Comparison of ENCODE assay signal across 13 mouse cellular contexts in genomic region chr5:125080352-125080751, GRCm38 (mm10).
DNase-seq lines count a peak whose midpoint lies in the region; ATAC-seq and TF ChIP-seq lines count a peak whose summit lies in the region.
"Had no signal": no experiment of that assay in that cellular context is flagged by ENCODE, and none has a peak within 500 bp of the region (broad histone marks: within the 10 kb centered on the region; RNA-seq: fewer than 3 reads in every experiment).

No protein-coding gene starts in this region.

- no peaks in the 10 kb centered on the region for H3K9me3 ChIP-seq in forebrain, embryonic 15.5 days
- no peaks in the 10 kb centered on the region for H3K9me3 ChIP-seq in forebrain, embryonic 11.5 days (ENCODE audit: control insufficient read depth, low read length)
- H3K9me3 ChIP-seq in intestine, embryonic 15.5 days: no peaks in the 10 kb centered on the region
- H3K9me3 ChIP-seq in intestine, embryonic 16.5 days (ENCODE audit: control insufficient read depth, low read length): no peaks in the 10 kb centered on the region
- H3K9me3 ChIP-seq in midbrain, embryonic 16.5 days (replicated peaks; ENCODE audit: control insufficient read depth, low read length, poor library complexity, severe bottlenecking): no peaks in the 10 kb centered on the region
- H3K9me3 ChIP-seq in midbrain, embryonic 10.5 days (replicated peaks): no peaks in the 10 kb centered on the region
- no peaks in the 10 kb centered on the region for H3K9me3 ChIP-seq in stomach, postnatal 0 days (ENCODE audit: control insufficient read depth, low read length)
- H3K9me3 ChIP-seq: limb, embryonic 12.5 days had no signal

- WGBS in forebrain, embryonic 15.5 days: 88% methylated on average over 4 of the region's 4 CpGs
- 94% methylated on average over 4 of the region's 4 CpGs for WGBS in forebrain, embryonic 11.5 days
- 88% methylated on average over 4 of the region's 4 CpGs for WGBS in intestine, embryonic 15.5 days
- 82% methylated on average over 4 of the region's 4 CpGs for WGBS in intestine, embryonic 16.5 days
- WGBS in midbrain, embryonic 16.5 days: 85% methylated on average over 4 of the region's 4 CpGs
- WGBS in midbrain, embryonic 10.5 days: 93% methylated on average over 4 of the region's 4 CpGs
- 82% methylated on average over 4 of the region's 4 CpGs for WGBS in stomach, postnatal 0 days
- WGBS in thymus, adult 2 months: 95% methylated on average over 4 of the region's 4 CpGs

- no peak for TF ChIP-seq EP300 in stomach, postnatal 0 days (optimal IDR thresholded peaks at IDR 0.05)

- no peak overlapping the region for H3K9ac ChIP-seq in forebrain, embryonic 15.5 days (replicated peaks)
- no peak overlapping the region for H3K9ac ChIP-seq in forebrain, embryonic 11.5 days (ENCODE audit: low read length)
- no peak overlapping the region for H3K9ac ChIP-seq in intestine, embryonic 15.5 days
- no peak overlapping the region for H3K9ac ChIP-seq in intestine, embryonic 16.5 days (ENCODE audit: low read depth, low read length)
- no peak overlapping the region for H3K9ac ChIP-seq in midbrain, embryonic 16.5 days (ENCODE audit: low read depth, low read length)
- H3K9ac ChIP-seq in stomach, postnatal 0 days (ENCODE audit: low read length): peak overlapping the region; percentile 35
- H3K9ac ChIP-seq: limb, embryonic 12.5 days; lung, embryonic 14.5 days had no signal

- no peak for TF ChIP-seq CTCF in stomach, postnatal 0 days (IDR thresholded peaks at IDR 0.05; ENCODE audit: low read depth)
- no peak for TF ChIP-seq CTCF in thymus, adult 2 months (IDR thresholded peaks at IDR 0.05; ENCODE audit: borderline replicate concordance, control insufficient read depth, extremely low read depth, insufficient read depth, low read length, poor library complexity)

- no peak for TF ChIP-seq POLR2A in thymus, adult 2 months (IDR thresholded peaks at IDR 0.05; ENCODE audit: control insufficient read depth, extremely low read depth, insufficient read depth, low read length, poor library complexity)

- no peak overlapping the region for H3K4me2 ChIP-seq in forebrain, embryonic 15.5 days (replicated peaks)
- no peak overlapping the region for H3K4me2 ChIP-seq in forebrain, embryonic 11.5 days (ENCODE audit: low read depth, low read length, severe bottlenecking)
- H3K4me2 ChIP-seq in intestine, embryonic 15.5 days (replicated peaks): no peak overlapping the region
- H3K4me2 ChIP-seq in intestine, embryonic 16.5 days (ENCODE audit: low read depth, low read length): no peak overlapping the region
- H3K4me2 ChIP-seq in midbrain, embryonic 16.5 days (ENCODE audit: low read length): no peak overlapping the region
- H3K4me2 ChIP-seq in stomach, postnatal 0 days (replicated peaks; ENCODE audit: low read depth): 0 out of 2 replicates have a peak overlapping the region, but pooled peaks have one; percentile 23
- H3K4me2 ChIP-seq: limb, embryonic 12.5 days; lung, embryonic 14.5 days had no signal

- H3K4me1 ChIP-seq in forebrain, embryonic 15.5 days: peaks cover 17% of the 10 kb centered on the region
- no peaks in the 10 kb centered on the region for H3K4me1 ChIP-seq in forebrain, embryonic 11.5 days (replicated peaks; ENCODE audit: control insufficient read depth, insufficient read depth, low read length)
- peaks cover 28% of the 10 kb centered on the region for H3K4me1 ChIP-seq in intestine, embryonic 15.5 days (replicated peaks)
- peaks cover 25% of the 10 kb centered on the region for H3K4me1 ChIP-seq in intestine, embryonic 16.5 days (ENCODE audit: control insufficient read depth, insufficient read depth, low read length)
- peaks cover 2% of the 10 kb centered on the region; the same call in 1 of the 2 replicates for H3K4me1 ChIP-seq in midbrain, embryonic 16.5 days (ENCODE audit: control insufficient read depth, insufficient read depth, low read length)
- H3K4me1 ChIP-seq in midbrain, embryonic 10.5 days: peaks cover 8% of the 10 kb centered on the region
- peaks cover 15% of the 10 kb centered on the region for H3K4me1 ChIP-seq in stomach, postnatal 0 days (replicated peaks; ENCODE audit: control insufficient read depth, insufficient read depth)
- H3K4me1 ChIP-seq in thymus, adult 2 months (replicated peaks; ENCODE audit: control insufficient read depth, insufficient read depth, low read length): peaks cover 8% of the 10 kb centered on the region

- peaks cover 53% of the 10 kb centered on the region for H3K36me3 ChIP-seq in forebrain, embryonic 15.5 days
- H3K36me3 ChIP-seq in forebrain, embryonic 11.5 days (ENCODE audit: control insufficient read depth, insufficient read depth, low read length): peaks cover 5% of the 10 kb centered on the region; the same call in 1 of the 2 replicates
- H3K36me3 ChIP-seq in intestine, embryonic 15.5 days: peaks cover 48% of the 10 kb centered on the region
- peaks cover 30% of the 10 kb centered on the region; the same call in 1 of the 2 replicates for H3K36me3 ChIP-seq in intestine, embryonic 16.5 days (ENCODE audit: control insufficient read depth, insufficient read depth, low read length)
- peaks cover 26% of the 10 kb centered on the region for H3K36me3 ChIP-seq in midbrain, embryonic 16.5 days (ENCODE audit: control insufficient read depth, insufficient read depth, low read length)
- H3K36me3 ChIP-seq in midbrain, embryonic 10.5 days: peaks cover 100% of the 10 kb centered on the region
- H3K36me3 ChIP-seq in stomach, postnatal 0 days (ENCODE audit: control insufficient read depth, insufficient read depth, low read length): peaks cover 28% of the 10 kb centered on the region
- H3K36me3 ChIP-seq in thymus, adult 2 months (ENCODE audit: control insufficient read depth, insufficient read depth, low read length): peaks cover 30% of the 10 kb centered on the region

- H3K4me3 ChIP-seq in forebrain, embryonic 15.5 days: no peak overlapping the region
- H3K4me3 ChIP-seq in forebrain, embryonic 11.5 days (ENCODE audit: low read depth, low read length): no peak overlapping the region
- H3K4me3 ChIP-seq in intestine, embryonic 15.5 days (replicated peaks): no peak overlapping the region
- H3K4me3 ChIP-seq in intestine, embryonic 16.5 days (ENCODE audit: low read length): no peak overlapping the region
- H3K4me3 ChIP-seq in midbrain, embryonic 16.5 days (ENCODE audit: low read depth, low read length): no peak overlapping the region
- H3K4me3 ChIP-seq in midbrain, embryonic 10.5 days: no peak overlapping the region
- no peak overlapping the region for H3K4me3 ChIP-seq in stomach, postnatal 0 days (ENCODE audit: low read depth, low read length)
- H3K4me3 ChIP-seq in thymus, adult 2 months (ENCODE audit: control insufficient read depth, insufficient read depth, low read length): no peak overlapping the region
- H3K4me3 ChIP-seq: limb, embryonic 12.5 days had no signal

- DNase-seq in forebrain, embryonic 11.5 days (ENCODE audit: low spot score): no peak
- no peak for DNase-seq in midbrain, embryonic 10.5 days (ENCODE audit: low spot score)
- no peak for DNase-seq in stomach, postnatal 0 days (ENCODE audit: low spot score)
- no peak for DNase-seq in thymus, adult 2 months
- DNase-seq: cerebellum, adult 9-11 months; lung, embryonic 14.5 days; spleen, adult 18-20 months had no signal

- H3K27ac ChIP-seq in forebrain, embryonic 15.5 days (replicated peaks): peak overlapping the region; percentile 74
- no peak overlapping the region for H3K27ac ChIP-seq in forebrain, embryonic 11.5 days (ENCODE audit: low read depth, low read length)
- H3K27ac ChIP-seq in intestine, embryonic 15.5 days: 0 out of 2 replicates have a peak overlapping the region, but pooled peaks have one; percentile 88
- no peak overlapping the region for H3K27ac ChIP-seq in intestine, embryonic 16.5 days (ENCODE audit: low read length)
- peak overlapping the region; percentile 74; the same call in 1 of the 2 replicates for H3K27ac ChIP-seq in midbrain, embryonic 16.5 days (ENCODE audit: low read length)
- no peak overlapping the region for H3K27ac ChIP-seq in midbrain, embryonic 10.5 days (replicated peaks)
- peak overlapping the region; percentile 97 for H3K27ac ChIP-seq in stomach, postnatal 0 days (replicated peaks)
- H3K27ac ChIP-seq in thymus, adult 2 months (ENCODE audit: control insufficient read depth, insufficient read depth, low read length): no peak overlapping the region
- H3K27ac ChIP-seq: limb, embryonic 12.5 days had no signal

- ATAC-seq in forebrain, embryonic 15.5 days (replicated peaks): no peak
- ATAC-seq in forebrain, embryonic 11.5 days (replicated peaks; ENCODE audit: low FRiP score): no peak
- ATAC-seq in intestine, embryonic 15.5 days: no peak
- no peak for ATAC-seq in intestine, embryonic 16.5 days
- no peak for ATAC-seq in midbrain, embryonic 16.5 days
- no peak for ATAC-seq in stomach, postnatal 0 days (ENCODE audit: low FRiP score, low TSS enrichment)

- no peaks in the 10 kb centered on the region for H3K27me3 ChIP-seq in forebrain, embryonic 15.5 days
- no peaks in the 10 kb centered on the region for H3K27me3 ChIP-seq in forebrain, embryonic 11.5 days (ENCODE audit: control insufficient read depth, insufficient read depth, low read length)
- H3K27me3 ChIP-seq in intestine, embryonic 15.5 days (replicated peaks): no peaks in the 10 kb centered on the region
- no peaks in the 10 kb centered on the region for H3K27me3 ChIP-seq in intestine, embryonic 16.5 days (replicated peaks; ENCODE audit: control insufficient read depth, insufficient read depth, low read length)
- H3K27me3 ChIP-seq in midbrain, embryonic 16.5 days (ENCODE audit: control insufficient read depth, insufficient read depth, low read depth, low read length): no peaks in the 10 kb centered on the region
- H3K27me3 ChIP-seq in midbrain, embryonic 10.5 days (ENCODE audit: low read depth, poor library complexity, severe bottlenecking): no peaks in the 10 kb centered on the region
- no peaks in the 10 kb centered on the region for H3K27me3 ChIP-seq in stomach, postnatal 0 days (ENCODE audit: control insufficient read depth, insufficient read depth, low read length)
- H3K27me3 ChIP-seq in thymus, adult 2 months (ENCODE audit: control insufficient read depth, insufficient read depth, low read length): no peaks in the 10 kb centered on the region
- H3K27me3 ChIP-seq: limb, embryonic 12.5 days; Patski had no signal

Comparison
In these comparisons a context has a peak if more than half of its experiments do, and no peak if none do; other contexts are left out.
1. H3K27ac ChIP-seq: peak in forebrain, embryonic 15.5 days (single experiment), intestine, embryonic 15.5 days (single experiment), midbrain, embryonic 16.5 days (single experiment) and stomach, postnatal 0 days (single experiment); none in forebrain, embryonic 11.5 days (single experiment), intestine, embryonic 16.5 days (single experiment), midbrain, embryonic 10.5 days (single experiment) and thymus, adult 2 months (single experiment).